Mouse (Mus musculus) thymus, postnatal 4 days (tissue): ENCODE measurements around the gene Slc7a5.
A peak's percentile ranks its signal among the peaks of the same experiment; 100 is the strongest.

Experiments used
- DNase-seq: peaks from one replicate; pipeline ENCODE4 v3.0.0; 2021

Slc7a5 gene

DNA sequence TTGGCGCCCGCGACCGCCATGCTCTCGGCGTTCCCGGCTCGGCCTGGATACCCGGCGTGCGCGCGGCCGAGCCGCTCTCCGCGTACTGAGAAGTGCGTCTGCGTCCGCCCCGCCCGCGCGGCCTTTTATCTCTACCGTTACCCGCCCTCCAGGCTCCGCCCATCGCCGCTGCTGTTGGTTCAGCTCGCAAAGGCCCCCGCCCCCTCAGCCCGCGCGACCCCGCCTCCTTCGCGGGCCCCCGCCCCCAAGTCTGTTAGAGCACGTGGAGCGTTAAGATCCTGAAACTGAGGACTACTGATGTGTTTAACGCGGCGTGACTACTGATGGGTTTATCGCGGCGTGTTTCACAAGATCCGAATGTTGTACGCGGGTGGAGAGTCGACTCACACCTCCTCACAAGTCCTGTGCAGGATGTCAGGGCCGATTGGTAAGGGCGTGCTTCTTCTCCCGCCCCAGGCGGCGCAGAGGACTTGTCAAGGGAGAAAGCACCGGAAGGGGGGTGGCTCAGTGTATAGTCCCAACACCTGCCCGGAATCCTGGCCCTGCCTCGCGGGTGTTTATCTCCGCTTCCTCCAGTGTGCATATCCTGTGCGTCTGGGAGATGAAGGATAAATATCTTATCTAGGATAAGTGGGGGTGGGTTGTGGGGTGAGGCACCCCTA lies at the start of gene Slc7a5:
Gene Slc7a5, minus strand, starts transcription at position 108 of the 662 bp plus-strand sequence.
- peak; percentile 100 for DNase-seq

DNA sequence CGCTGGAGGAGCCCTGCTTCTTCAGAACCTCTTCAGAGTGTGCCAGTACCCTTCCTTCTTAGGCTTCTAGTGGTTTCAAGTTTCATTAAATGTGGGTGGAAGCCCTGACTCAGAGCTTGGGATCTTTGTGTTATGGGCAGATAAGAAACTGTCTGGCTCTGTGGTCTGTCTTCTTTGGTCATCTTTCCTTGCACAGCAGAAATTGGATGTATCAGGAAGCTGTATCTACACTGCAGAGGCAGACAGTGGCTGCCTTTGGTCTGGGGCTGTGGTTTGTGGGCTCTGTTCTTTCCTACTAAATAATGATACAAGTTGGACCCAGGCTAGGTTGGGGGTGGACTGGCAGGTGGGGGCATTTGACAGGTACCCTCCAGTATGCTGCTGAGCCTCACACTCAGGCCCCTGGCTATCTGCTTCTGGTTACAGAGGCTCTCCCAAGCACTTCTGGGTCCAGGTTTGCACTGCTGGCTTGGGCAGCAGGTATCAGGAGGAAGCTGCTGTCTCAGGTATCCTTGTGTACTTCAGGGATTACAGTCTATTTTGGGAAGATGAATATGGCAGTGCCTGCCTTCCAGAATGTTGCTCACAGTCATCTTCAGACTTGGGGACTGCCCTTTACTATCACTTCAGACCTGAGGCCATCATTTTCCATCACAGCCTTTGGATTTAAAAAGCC lies 48.5 kb upstream of the Slc7a5 start:
- DNase-seq, result no peak

DNA sequence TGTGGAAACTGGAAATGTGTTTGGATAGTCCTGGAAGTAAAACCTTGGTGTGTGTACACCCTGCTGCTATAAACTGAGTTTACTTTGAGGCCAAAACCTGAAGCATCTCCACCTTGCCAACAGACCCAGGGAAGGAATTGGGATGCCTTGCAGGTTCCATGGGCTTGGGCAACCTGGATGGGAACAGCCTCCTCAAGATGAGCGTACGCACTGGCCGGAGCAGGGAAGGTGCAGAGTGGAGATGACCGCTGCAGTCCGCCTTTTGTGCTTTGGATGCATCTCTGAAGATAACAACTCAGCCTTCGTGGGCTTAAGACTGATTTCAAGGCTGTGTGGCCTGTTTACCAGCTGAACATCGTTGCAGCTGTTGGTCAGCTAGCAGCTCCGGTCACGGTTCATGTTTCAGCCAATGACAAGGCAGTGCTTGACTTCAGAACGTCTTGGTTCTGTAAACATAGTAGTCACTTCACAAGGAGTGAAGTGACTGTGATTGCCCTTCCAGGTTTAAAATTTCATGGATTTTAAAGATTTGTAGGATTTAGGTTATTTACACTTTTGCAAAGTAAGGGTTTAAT lies 47.6 kb upstream of the Slc7a5 start:
- no peak for DNase-seq

DNA sequence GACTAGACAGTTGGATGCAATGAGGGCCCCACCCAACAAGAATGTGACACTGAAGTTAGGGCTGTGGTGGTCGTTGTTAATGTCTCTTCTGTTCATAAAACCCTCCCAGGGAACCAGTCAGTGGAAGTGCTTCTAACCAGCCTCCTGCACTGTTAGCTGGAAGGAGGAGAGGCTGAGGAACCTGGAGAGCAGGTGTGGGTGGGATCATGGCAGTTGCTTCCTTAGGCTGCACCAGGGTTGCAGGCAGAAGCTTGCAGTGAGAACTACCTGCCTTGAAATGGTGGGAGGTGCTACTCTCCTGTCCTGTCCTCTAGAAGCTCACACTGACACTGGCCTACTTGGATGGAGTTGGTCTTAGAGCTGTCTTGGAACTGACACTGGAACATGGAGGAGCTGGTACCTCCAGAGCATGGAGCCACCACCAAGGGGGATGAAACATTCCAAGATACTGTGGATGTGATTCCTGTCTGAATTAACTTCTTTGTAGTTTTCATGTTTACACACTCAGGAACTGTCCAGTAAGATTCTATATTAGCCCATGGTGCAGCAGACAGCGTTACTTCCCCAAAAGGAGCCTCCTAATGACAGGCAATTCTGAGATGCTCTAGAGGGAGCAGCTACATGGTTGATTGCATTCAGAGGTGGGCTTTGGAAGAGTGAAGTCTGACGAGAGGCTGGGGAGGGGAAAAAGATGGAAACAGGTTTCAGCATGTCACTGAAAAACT lies 46.5 kb upstream of the Slc7a5 start:
- no peak for DNase-seq

DNA sequence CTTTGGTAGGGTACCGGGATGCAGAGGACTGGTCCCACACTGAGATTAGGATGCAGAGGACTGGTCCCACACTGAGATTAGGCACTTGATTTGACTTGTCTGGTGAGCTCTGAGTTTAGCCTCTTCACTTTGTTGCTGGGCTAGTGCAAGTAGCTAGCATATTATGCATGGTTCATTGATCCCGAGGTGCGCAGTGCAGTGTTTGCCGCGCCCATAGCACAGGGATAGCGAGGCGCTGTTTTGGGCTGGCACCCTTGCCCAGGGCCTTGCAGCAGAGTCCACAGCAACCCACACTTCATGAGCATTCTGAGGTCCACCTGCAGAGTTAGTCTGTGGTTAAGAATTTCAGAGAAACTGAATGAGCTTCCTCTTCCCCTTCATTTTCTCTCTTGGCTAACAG lies 45.3 kb upstream of the Slc7a5 start:
- no peak for DNase-seq

DNA sequence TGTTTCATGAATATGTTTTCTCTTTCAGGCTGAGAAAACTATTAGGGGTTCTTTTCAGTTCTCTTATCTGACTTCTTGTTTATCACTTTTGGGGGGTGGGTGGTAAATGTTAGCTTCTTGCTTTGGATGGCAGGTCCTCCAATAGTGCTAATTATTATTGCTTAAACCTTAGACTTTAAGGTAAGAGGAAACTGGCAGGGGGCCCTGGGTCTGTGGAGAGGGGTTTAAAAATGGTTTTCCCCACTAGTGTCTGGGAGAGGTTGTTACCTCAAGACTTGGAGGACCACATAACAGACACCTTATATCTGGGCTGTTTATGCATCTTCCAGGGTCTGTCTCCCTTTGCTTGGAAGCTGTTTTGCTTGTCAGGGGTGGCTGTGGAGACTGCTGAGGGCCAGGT lies 44.6 kb upstream of the Slc7a5 start:
- no peak for DNase-seq

DNA sequence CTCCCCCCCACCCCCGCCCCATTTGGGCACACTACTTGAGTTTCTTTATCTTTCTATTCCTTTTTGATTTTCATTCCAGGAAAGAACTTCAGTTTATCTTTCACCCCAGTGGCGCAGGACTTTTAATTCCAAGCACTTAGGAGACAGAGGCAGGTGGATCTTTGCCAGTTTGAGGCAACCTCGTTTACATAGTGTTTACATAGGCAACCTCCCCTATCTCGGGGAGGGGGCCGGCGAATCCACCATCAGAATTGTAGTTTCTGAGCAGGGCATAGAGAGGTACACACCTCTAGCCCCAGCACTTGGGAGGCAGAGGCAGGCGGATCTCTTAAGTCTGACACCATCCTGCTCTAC lies 44.1 kb upstream of the Slc7a5 start:
- no peak for DNase-seq

DNA sequence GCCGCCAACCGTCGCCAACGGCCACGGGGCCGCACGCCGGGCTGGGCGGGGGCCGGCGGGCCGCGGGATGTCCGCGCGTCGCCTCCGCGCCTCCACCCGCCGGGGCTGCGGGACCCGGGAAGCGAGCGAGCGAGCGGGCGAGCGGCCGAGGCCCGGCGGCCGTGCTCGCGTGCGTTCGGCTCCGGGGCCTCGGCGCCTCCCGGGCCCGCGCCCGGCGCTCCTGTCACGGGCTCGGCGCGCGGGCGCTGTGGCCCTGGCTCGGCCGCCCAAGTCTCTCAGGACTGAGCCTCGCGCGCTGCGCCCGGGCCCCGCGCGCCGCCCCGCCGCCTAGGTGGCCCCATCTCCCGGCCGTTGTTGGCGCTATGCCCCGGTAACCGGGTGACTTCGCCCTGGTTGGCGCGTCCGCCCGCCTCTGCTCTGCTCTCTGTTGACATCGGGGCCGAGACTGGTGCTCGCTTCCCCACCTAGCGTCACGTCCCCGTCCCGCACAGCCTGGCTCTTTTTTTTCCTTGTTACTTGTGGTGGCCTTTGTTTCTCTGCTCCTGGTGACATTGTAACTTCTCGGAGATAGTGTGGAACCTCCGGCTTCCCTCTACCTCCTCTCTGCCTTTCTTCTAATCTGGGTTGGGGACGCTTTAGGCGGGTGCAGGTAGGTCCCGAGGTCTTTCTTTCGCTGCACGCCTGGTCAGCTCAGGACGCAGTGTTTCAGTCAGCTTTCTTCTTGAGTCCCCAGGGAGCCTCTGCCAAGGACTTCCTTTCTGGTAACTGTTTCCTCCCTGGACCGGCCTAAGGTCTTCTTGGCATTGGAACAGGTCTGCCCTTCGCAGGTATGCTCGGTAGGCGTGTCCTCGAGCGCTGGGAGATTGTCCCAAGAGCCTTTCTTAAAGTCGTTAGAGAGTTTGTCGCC lies 43.5 kb upstream of the Slc7a5 start:
- peak; percentile 79 for DNase-seq

DNA sequence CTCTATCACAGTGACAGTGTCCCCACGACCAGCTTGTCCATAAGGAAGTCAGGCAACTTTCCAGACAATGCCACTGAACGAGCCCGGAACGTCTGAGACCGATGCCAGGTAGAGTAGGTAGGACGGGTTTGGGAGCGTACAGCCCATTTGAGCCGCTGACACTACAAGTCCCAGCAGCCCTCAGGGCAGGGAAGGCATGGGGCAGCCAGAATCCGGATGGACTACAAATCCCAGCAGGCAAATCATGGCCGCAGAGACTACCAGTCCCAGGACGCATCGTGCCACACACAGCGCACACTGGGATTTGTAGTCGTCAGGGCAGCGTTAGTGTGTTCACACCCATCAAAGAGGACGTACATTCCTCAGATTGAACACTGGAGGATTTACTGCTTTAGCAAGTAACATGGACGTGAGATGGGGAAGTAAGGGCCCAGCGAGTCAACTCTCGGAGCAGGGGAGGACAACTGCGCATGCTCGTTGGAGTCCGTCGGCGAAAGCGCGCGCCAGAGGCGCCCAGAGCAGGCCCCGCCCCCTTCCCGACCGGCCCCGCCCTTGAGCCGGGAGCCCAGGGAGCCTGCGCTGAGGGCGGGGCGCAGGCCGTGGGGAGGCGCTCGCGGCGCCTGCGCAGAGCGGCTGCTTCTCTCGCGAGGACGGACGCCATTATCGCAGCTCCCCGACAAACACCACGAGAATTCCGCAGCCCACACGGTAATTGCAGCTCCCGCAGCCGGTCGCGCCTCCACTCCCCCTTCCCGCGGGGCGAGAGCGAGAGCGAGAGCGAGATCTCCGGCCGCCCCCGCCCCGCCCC lies 42.7 kb upstream of the Slc7a5 start:
- peak; percentile 100 for DNase-seq

DNA sequence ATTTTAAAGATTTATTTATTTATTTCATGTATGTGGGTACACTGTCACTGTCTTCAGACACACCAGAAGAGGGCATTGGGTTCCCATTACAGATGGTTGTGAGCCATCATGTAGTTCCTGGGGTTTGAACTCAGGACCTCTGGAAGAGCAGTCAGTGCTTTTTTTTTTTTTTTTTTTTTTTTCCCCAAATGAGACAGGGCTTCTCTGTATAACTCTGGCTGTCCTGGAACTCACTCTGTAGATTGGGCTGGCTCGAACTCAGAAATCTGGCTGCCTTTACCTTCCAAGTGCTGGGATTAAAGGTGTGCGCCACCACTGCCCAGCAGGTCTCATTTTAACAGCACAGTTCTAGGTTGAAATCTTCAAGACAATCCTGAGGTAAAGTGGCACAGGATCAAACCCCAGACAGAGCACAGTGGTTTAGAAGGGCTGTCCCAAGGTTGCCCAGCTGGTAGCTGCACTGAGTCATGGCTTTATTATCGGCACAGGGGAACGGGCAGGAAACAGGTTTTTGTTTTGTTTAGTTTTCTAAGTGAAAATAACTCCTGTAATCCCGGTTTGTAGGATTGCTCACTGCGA lies 41.8 kb upstream of the Slc7a5 start, which contains the start of gene Banp:
Gene Banp, plus strand, starts transcription at position 529 of the 579 bp plus-strand sequence.
- DNase-seq, result no peak

DNA sequence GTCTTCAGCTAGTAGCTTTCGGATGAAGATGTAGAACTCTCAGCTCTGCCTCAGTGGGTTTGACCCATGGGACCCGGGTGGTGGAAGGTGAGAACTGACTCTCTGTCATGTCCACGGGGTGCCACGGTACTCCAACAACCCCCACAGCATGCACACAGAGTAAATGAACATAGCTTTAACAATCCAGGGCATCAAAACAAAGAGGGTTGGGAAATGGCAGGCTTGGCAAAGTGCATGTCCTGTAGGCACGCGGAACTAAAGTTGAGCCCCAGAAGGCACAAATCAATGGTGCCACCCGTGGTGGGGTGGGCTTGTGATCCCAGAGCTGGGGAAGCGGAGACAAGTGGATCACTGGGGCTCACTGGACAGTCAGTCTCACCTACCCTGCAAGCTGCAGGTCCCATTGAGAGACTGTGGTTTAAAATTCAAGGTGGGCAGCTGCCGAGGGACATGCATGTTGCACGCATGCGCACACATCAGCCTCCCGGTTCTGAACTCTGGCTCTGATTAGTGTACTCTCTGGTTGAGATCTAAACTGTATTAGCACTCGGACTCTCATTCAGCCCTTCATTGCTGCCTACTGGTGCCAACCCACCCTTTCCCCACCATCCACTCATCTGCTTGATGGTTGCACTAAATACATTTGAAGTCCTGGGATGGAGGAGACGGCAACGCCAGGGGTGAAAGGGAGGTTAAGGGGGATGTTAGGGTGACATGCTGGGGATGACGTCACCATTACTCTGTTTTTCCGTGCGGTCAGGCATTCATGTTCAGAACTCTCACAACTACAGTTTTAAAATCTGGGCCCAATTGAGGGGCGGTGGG lies 41.0 kb upstream of the Slc7a5 start:
- peak; percentile 33 for DNase-seq

DNA sequence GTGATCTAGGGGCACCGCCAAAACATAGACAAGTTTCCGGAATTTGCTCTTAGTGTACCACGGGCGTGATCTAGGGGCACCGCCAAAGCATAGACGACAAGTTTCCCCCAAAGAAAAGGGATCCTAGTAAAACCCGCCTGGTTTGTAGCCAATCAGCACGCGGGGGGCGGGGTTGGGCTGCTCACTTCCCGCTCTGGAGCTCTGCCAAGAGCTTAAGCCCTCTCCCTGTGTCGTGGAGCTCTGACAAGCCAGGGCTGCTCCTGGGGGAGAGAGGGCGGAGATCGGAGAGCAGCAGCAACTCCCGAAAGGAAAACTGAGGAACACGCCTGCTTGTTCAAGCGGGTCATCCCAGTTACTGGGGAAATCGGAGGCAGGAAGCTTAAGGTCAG lies 40.3 kb upstream of the Slc7a5 start:
- peak; percentile 95 for DNase-seq

DNA sequence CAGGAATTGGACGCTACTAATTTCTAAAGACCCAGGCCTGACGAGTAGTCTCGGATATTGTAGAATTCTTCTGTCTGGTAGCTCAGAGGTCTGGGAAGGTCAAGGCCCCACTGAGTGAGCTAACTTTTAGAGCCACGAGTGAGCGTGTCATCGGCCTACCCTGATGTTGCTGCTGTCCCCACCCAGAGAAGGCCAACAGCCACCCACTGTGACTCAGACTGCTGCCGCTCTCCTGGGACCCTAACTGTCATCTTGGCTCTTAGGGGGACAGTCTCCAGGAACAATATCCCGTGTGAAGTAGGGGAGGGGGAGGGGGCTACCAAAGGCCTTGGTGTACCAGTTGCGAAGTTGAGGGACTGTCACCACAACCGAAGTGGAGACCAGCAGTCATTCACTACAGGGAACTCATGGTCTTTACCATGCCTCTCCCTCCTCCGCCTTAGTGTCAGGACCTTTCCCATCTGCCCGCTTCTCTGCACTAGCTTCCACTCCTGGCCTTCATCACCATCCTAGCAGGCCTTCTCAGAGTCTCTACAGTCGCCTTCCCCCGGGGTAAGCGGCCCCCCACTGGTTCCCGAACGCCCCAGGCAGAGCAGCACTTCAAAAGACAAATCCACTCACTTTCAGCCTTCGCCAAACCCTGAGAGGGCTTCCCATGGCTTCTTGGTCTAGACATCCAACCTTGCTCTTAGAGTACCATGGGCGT lies 39.7 kb upstream of the Slc7a5 start:
- DNase-seq, result no peak

DNA sequence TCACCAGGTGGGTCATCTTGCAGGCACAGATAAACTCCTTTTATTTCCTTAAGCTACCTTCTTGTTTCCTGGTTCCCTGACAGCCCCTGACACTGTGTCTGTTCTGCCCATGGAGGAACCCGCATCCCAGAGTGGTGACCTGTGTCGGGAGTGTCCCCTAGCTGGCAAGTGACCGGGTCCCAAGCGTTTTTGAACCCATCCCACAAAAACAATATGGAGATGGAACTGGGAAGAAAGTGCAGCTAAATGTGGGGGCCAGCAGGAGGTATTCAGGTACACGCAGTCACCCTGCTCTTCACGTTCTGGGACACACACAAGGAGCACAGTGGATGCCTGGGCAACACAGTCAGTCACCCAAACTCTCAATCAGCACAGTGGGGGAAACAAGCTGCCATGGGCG lies 38.9 kb upstream of the Slc7a5 start:
- DNase-seq, result no peak

DNA sequence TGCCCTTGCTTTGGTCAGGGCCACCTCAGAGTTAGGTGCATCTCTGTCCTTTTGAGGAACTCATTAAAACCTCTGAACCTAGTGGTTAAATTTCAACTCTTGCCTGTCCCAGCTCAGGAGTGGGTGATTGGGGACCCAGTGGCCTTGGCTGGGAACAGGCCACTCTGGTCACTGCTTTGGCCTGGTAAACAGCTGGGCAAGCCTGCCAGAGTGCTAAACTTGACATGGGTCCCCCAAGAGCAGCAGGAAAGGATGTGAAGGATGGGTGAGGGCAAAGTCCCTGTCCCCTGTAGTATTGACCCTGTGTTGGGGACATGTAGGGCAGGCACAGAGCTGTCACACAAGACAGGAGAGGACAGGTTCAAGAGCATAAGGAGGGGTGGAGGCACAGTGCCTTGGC lies 37.3 kb upstream of the Slc7a5 start, which contains the start of gene Car5a:
Gene Car5a, minus strand, starts transcription at position 74 of the 400 bp plus-strand sequence.
- DNase-seq, result no peak

DNA sequence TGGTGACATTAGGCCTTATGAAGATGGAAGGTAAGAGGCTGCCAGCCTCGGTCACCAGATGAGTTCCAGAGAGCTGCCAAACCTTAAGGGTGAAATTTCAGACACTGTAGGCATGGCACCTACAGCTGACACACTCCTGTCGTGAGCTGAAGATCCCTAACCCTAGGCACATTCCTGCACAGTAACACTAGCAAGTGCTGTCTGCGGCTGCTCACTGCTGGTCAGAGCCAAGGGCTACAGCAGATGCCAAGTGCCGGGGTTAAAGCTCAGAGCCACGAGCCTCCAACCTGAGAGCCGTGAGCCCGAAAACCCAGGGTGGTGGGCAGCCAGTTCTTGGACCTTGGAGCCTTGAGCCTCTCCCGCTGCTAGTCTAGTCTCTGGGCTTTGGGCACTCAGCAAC lies 36.2 kb upstream of the Slc7a5 start:
- DNase-seq, result no peak

DNA sequence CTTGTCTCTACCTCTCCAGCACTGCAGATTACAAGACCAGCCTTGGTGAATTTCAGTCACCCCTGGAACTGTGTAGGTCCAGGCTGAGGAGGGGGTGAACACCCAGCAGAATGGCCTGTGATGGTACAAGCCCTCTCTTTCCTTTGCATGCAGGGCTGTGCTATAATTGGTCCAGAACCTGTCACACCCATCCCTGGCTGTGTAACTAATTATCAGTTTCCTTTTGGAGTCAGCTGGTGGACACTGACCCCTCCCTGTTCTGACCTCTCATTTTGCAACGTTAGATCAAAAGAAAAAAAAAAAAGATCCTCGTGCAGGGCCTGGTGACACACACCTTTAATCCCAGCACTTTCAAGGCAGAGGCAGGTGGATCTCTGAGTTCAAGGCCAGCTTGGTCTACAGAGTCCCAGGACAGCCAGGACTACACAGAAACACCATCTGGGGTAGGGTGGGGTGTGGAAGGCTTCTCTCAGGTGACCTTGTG lies 35.6 kb upstream of the Slc7a5 start:
- DNase-seq, result no peak

DNA sequence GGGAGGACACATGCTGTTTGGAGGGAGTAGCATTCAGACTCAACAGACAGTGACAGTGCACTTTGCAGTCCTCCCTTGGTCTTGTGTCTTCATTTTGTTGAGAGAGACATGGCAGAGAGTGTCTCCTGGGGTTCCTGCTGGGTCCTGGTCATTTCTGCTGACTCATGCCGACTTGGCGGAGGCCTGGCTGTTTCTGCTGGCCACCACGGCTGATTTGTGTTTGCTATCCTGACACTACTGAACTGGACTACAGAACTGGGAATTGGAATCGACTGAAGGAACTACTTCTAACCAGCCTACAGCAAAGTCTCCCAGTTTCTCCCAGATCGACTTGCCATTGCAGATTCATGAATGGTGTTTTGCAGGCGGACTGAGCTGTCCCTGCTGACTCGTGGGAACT lies 31.2 kb upstream of the Slc7a5 start:
- DNase-seq, result no peak

DNA sequence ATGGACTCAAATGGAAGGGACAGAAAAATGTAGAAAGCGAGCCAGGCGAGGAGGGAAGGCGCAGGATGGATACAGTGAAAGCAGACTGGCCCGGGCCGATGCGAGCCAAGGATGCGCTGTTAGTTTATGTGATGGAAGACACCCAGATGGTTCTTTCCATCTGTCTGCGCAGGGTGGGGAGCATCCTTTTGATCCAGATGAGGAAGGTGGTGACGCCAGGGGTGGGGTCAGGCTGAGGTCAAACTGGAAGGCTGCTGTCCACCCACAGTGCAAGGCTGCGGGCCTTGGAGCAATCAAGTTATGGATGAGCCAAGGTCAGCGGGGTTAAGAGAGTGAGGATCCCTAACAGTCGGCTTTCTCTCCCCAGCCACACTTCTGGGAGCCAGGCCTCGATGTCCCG lies 28.9 kb upstream of the Slc7a5 start:
- no peak for DNase-seq
